10 mouse cellular contexts compared by ENCODE assay signal in the genomic region with DNA sequence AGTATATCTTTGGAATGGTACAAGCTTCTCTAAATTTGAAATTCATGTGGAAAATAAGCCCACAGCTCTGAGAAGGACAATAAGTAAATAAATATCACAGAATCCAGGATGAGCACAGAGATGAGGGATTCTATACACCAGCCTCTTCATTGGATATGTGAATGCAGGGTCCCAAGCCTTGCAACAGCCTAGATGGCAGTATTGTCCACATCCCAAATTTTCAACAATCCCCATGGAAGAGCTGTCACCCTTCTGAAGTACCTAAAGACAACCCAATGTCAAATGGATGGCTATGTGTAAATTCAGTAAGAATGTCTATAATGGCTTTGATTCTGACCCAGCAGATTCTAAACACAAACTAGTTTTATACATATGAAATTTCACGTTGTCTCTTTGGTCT. TPM values are rescaled to one million over a fixed set of nuclear protein-coding genes. Genes with fewer than 3 reads are reported as not detected.
DNase-seq lines count a peak whose midpoint lies in the region; ATAC-seq and TF ChIP-seq lines count a peak whose summit lies in the region.
"Had no signal": no experiment of that assay in that cellular context is flagged by ENCODE, and none has a peak within 500 bp of the region (broad histone marks: within the 10 kb centered on the region; RNA-seq: fewer than 3 reads in every experiment).

No protein-coding gene starts in this region.

- H3K36me3 ChIP-seq in forebrain, embryonic 10.5 days (replicated peaks), result no peaks in the 10 kb centered on the region
- no peaks in the 10 kb centered on the region for H3K36me3 ChIP-seq in hindbrain, postnatal 0 days (ENCODE audit: insufficient read depth, low read length)
- H3K36me3 ChIP-seq in neural tube, embryonic 14.5 days (ENCODE audit: control insufficient read depth, insufficient read depth, low read length), result no peaks in the 10 kb centered on the region
- H3K36me3 ChIP-seq: G1E had no signal

- H3K27ac ChIP-seq in forebrain, embryonic 10.5 days, result no peak overlapping the region
- H3K27ac ChIP-seq in hindbrain, postnatal 0 days, result peak overlapping the region; percentile 20
- H3K27ac ChIP-seq in neural tube, embryonic 14.5 days (ENCODE audit: low read depth, low read length), result no peak overlapping the region

- TF ChIP-seq CTCF in hindbrain, postnatal 0 days (IDR thresholded peaks at IDR 0.05; ENCODE audit: low read depth), result peak; percentile 56

- H3K27me3 ChIP-seq in forebrain, embryonic 10.5 days (ENCODE audit: poor library complexity, severe bottlenecking), result peaks cover 13% of the 10 kb centered on the region
- no peaks in the 10 kb centered on the region for H3K27me3 ChIP-seq in hindbrain, postnatal 0 days (ENCODE audit: insufficient read depth, low read length)
- H3K27me3 ChIP-seq in neural tube, embryonic 14.5 days (ENCODE audit: control insufficient read depth, insufficient read depth, low read length), result no peaks in the 10 kb centered on the region

- H3K9ac ChIP-seq in hindbrain, postnatal 0 days (replicated peaks; ENCODE audit: low read length), result 0 out of 2 replicates have a peak overlapping the region, but pooled peaks have one; percentile 37
- peak overlapping the region; percentile 47; the same call in 1 of the 2 replicates for H3K9ac ChIP-seq in neural tube, embryonic 14.5 days (replicated peaks; ENCODE audit: low read depth, low read length)

- DNase-seq in left cerebral cortex, postnatal 4 days, result peak; percentile 9
- DNase-seq in left cerebral cortex, adult 8-10 months (ENCODE audit: low spot score in 2 of 2), result no peak
- no peak for DNase-seq in forebrain, embryonic 10.5 days (ENCODE audit: extremely low spot score, low spot score)
- peak; percentile 71 for DNase-seq in hindbrain, postnatal 0 days (ENCODE audit: low spot score)
- no peak for DNase-seq in left cerebral cortex, postnatal 10 days (ENCODE audit: extremely low spot score in 1 of 2, low spot score in 2 of 2)
- DNase-seq in gastrocnemius, postnatal 25 days, result no peak

- peak overlapping the region; percentile 91 for H3K4me2 ChIP-seq in hindbrain, postnatal 0 days (ENCODE audit: low read depth, low read length)
- peak overlapping the region; percentile 90 for H3K4me2 ChIP-seq in neural tube, embryonic 14.5 days (ENCODE audit: low read depth, low read length)

- WGBS in forebrain, embryonic 10.5 days, result 63% methylated on average over 1 of the region's 1 CpGs
- 45% methylated on average over 1 of the region's 1 CpGs for WGBS in hindbrain, postnatal 0 days
- WGBS in neural tube, embryonic 14.5 days, result 45% methylated on average over 1 of the region's 1 CpGs

- intact Hi-C loops in left cerebral cortex, postnatal 4 days (cut with DNase I), result no loop called here
- intact Hi-C loops in left cerebral cortex, postnatal 10 days (cut with DNase I), result no loop called here

- H3K4me3 ChIP-seq in forebrain, embryonic 10.5 days, result peak overlapping the region; percentile 70; the same call in 1 of the 2 replicates
- peak overlapping the region; percentile 77 for H3K4me3 ChIP-seq in hindbrain, postnatal 0 days (ENCODE audit: low read length)
- H3K4me3 ChIP-seq in neural tube, embryonic 14.5 days (ENCODE audit: low read depth, low read length), result peak overlapping the region; percentile 60

- peaks cover 35% of the 10 kb centered on the region for H3K4me1 ChIP-seq in forebrain, embryonic 10.5 days
- H3K4me1 ChIP-seq in hindbrain, postnatal 0 days (ENCODE audit: insufficient read depth, low read length), result no peaks in the 10 kb centered on the region
- no peaks in the 10 kb centered on the region for H3K4me1 ChIP-seq in neural tube, embryonic 14.5 days (ENCODE audit: control insufficient read depth, insufficient read depth, low read length)

- H3K9me3 ChIP-seq in forebrain, embryonic 10.5 days, result no peaks in the 10 kb centered on the region
- H3K9me3 ChIP-seq in hindbrain, postnatal 0 days (ENCODE audit: low read length), result no peaks in the 10 kb centered on the region
- no peaks in the 10 kb centered on the region for H3K9me3 ChIP-seq in neural tube, embryonic 14.5 days (ENCODE audit: control insufficient read depth, low read length)

- ATAC-seq in hindbrain, postnatal 0 days, result no peak
- ATAC-seq in neural tube, embryonic 14.5 days (ENCODE audit: low read depth), result no peak
- no peak for ATAC-seq in monocyte, adult 5-6 weeks (replicated peaks; ENCODE audit: insufficient number of reproducible peaks, low FRiP score, low TSS enrichment, poor library complexity, severe bottlenecking)
- ATAC-seq: inflammation-experienced regulatory T-cells, adult 6 months had no signal

RNA-seq across cellular contexts. Expression of a gene that starts 3.1 kb away (rescaled TPM):
- 100 to 1,000 TPM; 222 to 248 TPM for total RNA-seq in left cerebral cortex, postnatal 4 days (2021)
- 100 to 1,000 TPM; 113 to 142 (median 134) TPM for total RNA-seq in left cerebral cortex, adult 8-10 months (2022)
- polyA plus RNA-seq in forebrain, embryonic 10.5 days (2016; fragmentation: Nextera tagmentation; extraction: Ambion mirVana), result 14.2 and 14.4 TPM in 2 replicates
- total RNA-seq in hindbrain, postnatal 0 days (2014; rRNA removed), result 101 and 118 TPM in 2 replicates
- polyA plus RNA-seq in hindbrain, postnatal 0 days (2015; fragmentation: Nextera tagmentation; extraction: Ambion mirVana), result 47.3 and 50.0 TPM in 2 replicates
- polyA plus RNA-seq in neural tube, embryonic 14.5 days (2014; fragmentation: Nextera tagmentation; extraction: Ambion mirVana), result 165 and 168 TPM in 2 replicates
- total RNA-seq in monocyte, adult 5-6 weeks (2017), result not detected in 3 replicates
- 100 to 1,000 TPM; 243 to 245 TPM for total RNA-seq in left cerebral cortex, postnatal 10 days (2021)
- total RNA-seq in gastrocnemius, postnatal 25 days (2021), result 1 to 10 TPM in 1 of 2 experiments, under 1 TPM in 1; 0.78 to 1.6 TPM
- polyA plus RNA-seq: G1E had no signal

Comparison
In these comparisons a context has a peak if more than half of its experiments do, and no peak if none do; other contexts are left out.
1. DNase-seq: peak in left cerebral cortex, postnatal 4 days (single experiment) and hindbrain, postnatal 0 days (single experiment); none in left cerebral cortex, adult 8-10 months (0 of 2), forebrain, embryonic 10.5 days (single experiment), left cerebral cortex, postnatal 10 days (0 of 2) and gastrocnemius, postnatal 25 days (single experiment).
2. RNA of a gene that starts 3.1 kb away (total RNA-seq): 222 to 248 TPM in left cerebral cortex, postnatal 4 days, 243 to 245 TPM in left cerebral cortex, postnatal 10 days, 113 to 142 TPM in left cerebral cortex, adult 8-10 months and 101 to 118 TPM in hindbrain, postnatal 0 days; 0.78 to 1.6 TPM in gastrocnemius, postnatal 25 days and not detected in monocyte, adult 5-6 weeks; every median in the first group is over 10 times any median in the second.
3. Peak in every context shown above with its lines, with median percentiles within 50 percentile points of each other: H3K4me3 ChIP-seq.